Mouse (Mus musculus): ENCODE measurements at regions not wholly inside any gene's neighbourhood (a gene's known extent, or its start where the extent isn't known, plus 50 kb on each side); places are given as distances from the start of the nearest gene placed in this dataset.

DNA sequence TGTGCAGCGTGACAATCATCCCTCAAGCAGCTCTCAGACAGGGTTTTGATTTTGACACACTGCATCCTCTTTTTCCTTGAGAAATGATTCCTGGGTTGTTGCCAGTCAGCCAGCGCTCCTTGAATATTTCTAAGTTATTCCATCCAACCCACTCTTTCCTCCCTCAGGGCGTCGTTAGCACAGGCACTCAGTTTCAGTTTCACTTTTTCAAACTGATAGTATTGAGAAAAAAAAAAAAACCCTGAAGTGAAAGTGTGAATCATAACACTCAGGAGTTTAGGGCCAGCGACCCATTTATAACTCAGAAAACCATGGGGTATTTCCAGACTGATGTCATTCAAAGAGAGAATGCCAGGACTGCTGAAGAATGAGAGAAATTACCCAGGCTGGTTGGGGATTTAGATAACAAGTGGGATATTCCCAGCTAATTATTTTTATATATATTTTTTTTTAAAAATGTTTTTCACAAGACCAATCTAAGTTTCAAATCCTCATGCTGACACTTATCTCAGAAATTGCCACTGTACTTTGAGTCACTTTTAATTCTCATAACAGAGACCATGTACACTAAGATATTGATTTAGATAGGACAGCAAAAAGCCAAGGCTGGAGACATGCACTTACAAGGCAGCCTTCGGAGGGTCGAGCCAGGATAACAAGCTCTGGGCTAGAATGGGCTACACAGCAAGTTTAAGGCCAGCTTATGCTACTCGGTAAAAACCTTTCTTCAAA lies 106.5 kb downstream of the A730009L09Rik start:
- TF ChIP-seq CTCF (IDR thresholded peaks at IDR 0.05; ENCODE audit: insufficient read depth, low read depth, low read length) (no peak), POLR2A (IDR thresholded peaks at IDR 0.05; ENCODE audit: insufficient read depth, low read depth, low read length) (no peak)

Data from olfactory bulb, adult 2 months (tissue).